Mouse (Mus musculus): Measurements from ENCODE around the gene Mettl16. TPM values are rescaled to one million over a fixed set of nuclear protein-coding genes. Genes with fewer than 3 reads are reported as not detected.

The Mettl16 gene
- polyA plus RNA-seq, 1 experiment from 2014 or later, result 56.3 TPM

DNA sequence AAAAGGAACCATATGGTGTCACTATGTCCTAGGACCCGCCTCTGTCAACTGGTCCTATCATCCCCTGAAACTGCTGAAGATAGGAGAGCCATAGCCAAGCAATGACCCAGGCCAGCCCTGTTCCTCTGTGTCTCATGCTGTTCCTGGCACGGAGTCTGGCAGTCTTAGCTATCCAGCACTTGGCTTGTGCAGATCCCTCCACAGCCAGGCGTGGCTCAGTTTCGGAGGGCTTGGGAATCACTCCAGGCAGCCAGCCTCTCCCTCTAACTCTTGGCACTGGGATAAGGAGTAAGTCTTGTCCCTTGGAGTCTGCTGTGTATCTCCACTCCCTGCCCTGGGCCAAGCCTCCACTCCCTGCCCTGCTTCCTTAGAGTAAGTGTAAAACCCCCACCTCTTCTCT, 96.0 kb downstream of the Mettl16 start:
- ATAC-seq (ENCODE audit: low FRiP score, low read depth), result no peak
- H3K4me2 ChIP-seq (replicated peaks), result no peak overlapping the region
- no peaks in the 10 kb centered on the region for H3K9me3 ChIP-seq
- H3K4me1 ChIP-seq, result peaks cover 19% of the 10 kb centered on the region
- peaks cover 48% of the 10 kb centered on the region for H3K36me3 ChIP-seq
- no peak overlapping the region for H3K4me3 ChIP-seq
- H3K27ac ChIP-seq (replicated peaks), result no peak overlapping the region
- no peak overlapping the region for H3K9ac ChIP-seq (replicated peaks)
- 89% methylated on average over 4 of the region's 4 CpGs for WGBS
- no peaks in the 10 kb centered on the region for H3K27me3 ChIP-seq

DNA sequence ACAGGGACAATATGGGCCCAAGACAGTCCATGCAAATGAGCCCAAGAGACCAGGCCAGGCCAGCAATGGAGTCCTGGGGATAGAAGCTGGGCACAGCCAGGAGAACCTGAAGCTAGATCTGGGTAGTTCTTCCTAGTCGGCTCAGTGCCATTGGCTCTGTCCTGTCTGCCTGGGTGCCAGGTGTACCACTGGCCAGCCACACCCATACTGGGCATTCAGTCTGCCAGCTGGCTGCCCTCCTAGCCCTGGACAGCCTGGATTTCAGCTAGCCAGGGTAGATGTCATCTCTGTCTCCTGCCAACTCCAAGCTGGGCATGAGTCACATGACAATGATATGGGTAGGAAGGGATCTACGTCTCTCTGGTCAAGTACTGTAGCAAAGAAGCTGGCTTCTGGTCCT, 96.6 kb downstream of the Mettl16 start:
- H3K4me3 ChIP-seq, result no peak overlapping the region
- no peaks in the 10 kb centered on the region for H3K9me3 ChIP-seq
- H3K9ac ChIP-seq (replicated peaks), result no peak overlapping the region
- H3K36me3 ChIP-seq, result peaks cover 43% of the 10 kb centered on the region
- H3K4me1 ChIP-seq, result peaks cover 19% of the 10 kb centered on the region
- H3K27me3 ChIP-seq, result no peaks in the 10 kb centered on the region
- no peak overlapping the region for H3K4me2 ChIP-seq (replicated peaks)
- H3K27ac ChIP-seq (replicated peaks), result no peak overlapping the region
- no peak for ATAC-seq (ENCODE audit: low FRiP score, low read depth)
- WGBS, result 91% methylated on average over 2 of the region's 2 CpGs

DNA sequence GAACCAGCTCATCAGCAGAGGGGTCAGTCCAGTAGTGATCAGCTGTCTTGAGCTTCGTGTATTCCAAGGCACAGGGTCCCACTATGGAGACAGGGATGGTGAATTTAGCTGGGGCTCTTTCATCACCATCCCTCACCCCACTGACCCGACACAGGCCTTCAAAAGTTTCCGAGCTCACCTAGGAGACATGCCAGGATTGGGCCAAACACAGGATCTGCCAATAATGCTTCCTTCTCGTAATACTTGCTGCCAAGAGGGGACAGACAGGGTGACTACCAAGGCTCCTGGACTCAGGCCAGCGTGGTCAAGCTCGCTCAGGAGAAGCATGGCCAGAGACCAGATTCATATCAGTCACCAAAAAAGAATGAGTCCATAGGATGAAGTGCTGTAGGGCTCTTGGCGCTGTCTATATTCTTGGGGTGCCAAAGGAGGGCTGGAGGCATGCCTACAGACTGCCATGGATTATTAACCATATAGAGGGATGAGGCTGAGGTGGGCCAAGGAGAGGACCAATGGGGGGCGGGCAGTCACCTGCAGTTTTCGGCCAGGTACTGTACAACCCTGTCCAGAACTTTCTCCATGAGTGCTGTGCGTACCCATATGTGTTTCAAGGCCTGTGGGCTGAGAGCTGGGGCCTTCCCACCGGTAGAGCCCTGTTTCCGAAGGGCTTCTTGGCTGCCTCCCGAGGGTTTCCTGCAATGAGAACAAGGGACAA, 97.6 kb downstream of the Mettl16 start:
- Histone ChIP-seq H3K4me2 (replicated peaks) (no peak overlapping the region), H3K27me3 (no peaks in the 10 kb centered on the region), H3K4me1 (peaks cover 19% of the 10 kb centered on the region), H3K36me3 (peaks cover 42% of the 10 kb centered on the region), H3K9me3 (no peaks in the 10 kb centered on the region), H3K4me3 (no peak overlapping the region), H3K9ac (replicated peaks) (no peak overlapping the region), H3K27ac (replicated peaks) (peak overlapping the region; percentile 76; the same call in 1 of the 2 replicates)
- WGBS, result 90% methylated on average over 13 of the region's 13 CpGs
- no peak for ATAC-seq (ENCODE audit: low FRiP score, low read depth)

GRCm38 (mm10) chr11:74869603-74870002, 99.0 kb downstream of the Mettl16 start:
- peaks cover 21% of the 10 kb centered on the region for H3K4me1 ChIP-seq
- ATAC-seq (ENCODE audit: low FRiP score, low read depth), result peak; percentile 69; the same call in 1 of the 2 replicates
- peak overlapping the region; percentile 76 for H3K27ac ChIP-seq (replicated peaks)
- H3K9me3 ChIP-seq, result no peaks in the 10 kb centered on the region
- WGBS, result 78% methylated on average over 6 of the region's 6 CpGs
- no peak overlapping the region for H3K9ac ChIP-seq (replicated peaks)
- no peaks in the 10 kb centered on the region for H3K27me3 ChIP-seq
- 0 out of 2 replicates have a peak overlapping the region, but pooled peaks have one; percentile 17 for H3K4me2 ChIP-seq (replicated peaks)
- H3K4me3 ChIP-seq, result no peak overlapping the region
- peaks cover 34% of the 10 kb centered on the region for H3K36me3 ChIP-seq

DNA sequence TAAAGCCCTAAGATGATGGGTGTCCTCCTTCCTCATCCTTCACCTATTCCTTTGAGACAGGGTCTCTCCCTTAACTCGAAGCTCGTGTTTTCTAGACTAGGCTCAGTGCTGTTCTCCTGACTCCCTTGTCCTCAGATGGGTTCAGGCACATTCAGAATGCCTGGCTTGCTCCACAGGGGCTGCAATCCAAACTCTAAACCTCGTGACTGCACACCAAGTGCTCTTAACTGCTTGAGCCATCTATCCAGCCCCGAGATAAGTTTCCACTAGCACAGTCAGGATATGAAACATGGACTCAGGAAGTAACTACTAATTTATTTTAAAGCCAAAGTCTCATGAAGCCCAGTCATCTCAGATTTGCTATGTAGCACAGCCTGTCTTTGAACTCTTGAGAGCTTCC, 99.9 kb downstream of the Mettl16 start:
- Histone ChIP-seq H3K4me1 (peaks cover 25% of the 10 kb centered on the region), H3K4me2 (replicated peaks) (no peak overlapping the region), H3K9ac (replicated peaks) (no peak overlapping the region), H3K27me3 (no peaks in the 10 kb centered on the region), H3K4me3 (no peak overlapping the region), H3K9me3 (no peaks in the 10 kb centered on the region), H3K36me3 (peaks cover 25% of the 10 kb centered on the region), H3K27ac (replicated peaks) (peak overlapping the region; percentile 76; the same call in 1 of the 2 replicates)
- 83% methylated on average over 4 of the region's 4 CpGs for WGBS
- ATAC-seq (ENCODE audit: low FRiP score, low read depth), result no peak

DNA sequence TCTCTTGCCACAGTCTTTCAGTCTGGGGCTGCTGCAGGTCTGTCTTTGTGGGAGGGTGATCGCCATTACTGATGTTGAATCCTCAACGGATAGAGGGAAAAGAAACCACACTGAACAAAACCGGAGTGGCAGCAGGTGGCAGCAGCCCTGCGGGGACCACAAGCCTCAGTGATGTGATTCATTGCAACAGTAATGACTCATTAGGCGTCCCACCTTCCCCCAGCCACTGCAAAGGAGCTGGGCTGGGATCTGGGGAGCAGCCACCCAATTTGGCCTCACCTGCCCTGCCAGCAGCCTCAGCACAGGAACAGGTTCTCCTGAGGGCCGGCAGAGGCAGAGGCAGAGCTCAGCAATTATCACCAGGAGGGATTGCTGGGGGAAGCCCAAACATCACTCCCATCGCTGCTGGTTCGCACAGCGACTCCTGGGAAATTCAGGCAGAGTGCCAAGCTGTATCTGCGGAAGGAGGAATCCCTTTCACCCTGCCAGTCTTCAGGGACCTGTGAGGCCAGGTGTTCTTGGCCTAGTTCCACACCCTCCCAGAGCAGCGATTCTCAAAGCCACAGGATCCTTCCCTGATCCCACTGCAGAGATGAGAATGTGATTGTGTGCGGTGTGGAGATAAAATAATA, 100.5 kb downstream of the Mettl16 start:
- ATAC-seq (ENCODE audit: low FRiP score, low read depth), result no peak
- Histone ChIP-seq H3K36me3 (peaks cover 22% of the 10 kb centered on the region), H3K4me1 (peaks cover 26% of the 10 kb centered on the region), H3K27me3 (no peaks in the 10 kb centered on the region), H3K27ac (replicated peaks) (peak overlapping the region; percentile 68), H3K4me3 (no peak overlapping the region), H3K9ac (replicated peaks) (no peak overlapping the region), H3K9me3 (no peaks in the 10 kb centered on the region), H3K4me2 (replicated peaks) (no peak overlapping the region)
- WGBS, result 33% methylated on average over 12 of the region's 12 CpGs

DNA sequence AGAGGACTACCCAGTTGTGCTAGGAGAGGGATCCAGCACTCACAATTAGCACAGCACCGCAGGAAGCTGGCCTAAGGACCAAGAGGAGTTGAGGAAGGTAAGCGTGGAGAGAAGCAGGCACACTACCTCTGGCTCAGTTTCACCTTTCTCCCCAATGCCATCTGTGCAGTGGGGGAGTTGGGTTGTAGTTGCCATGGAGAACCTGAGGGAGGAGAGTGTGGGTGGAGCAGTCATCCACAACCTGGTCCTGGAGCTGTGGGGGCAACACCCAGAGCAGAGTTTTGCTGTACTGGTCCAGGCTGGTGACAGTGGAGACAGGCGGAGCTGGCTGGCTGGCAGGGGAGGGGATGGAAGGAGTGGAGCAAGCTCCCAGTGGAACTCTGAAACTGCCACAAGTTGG, 104.0 kb downstream of the Mettl16 start:
- H3K4me1 ChIP-seq, result peaks cover 36% of the 10 kb centered on the region
- H3K27ac ChIP-seq (replicated peaks), result no peak overlapping the region
- H3K27me3 ChIP-seq, result no peaks in the 10 kb centered on the region
- H3K9ac ChIP-seq (replicated peaks), result 0 out of 2 replicates have a peak overlapping the region, but pooled peaks have one; percentile 16
- WGBS, result 70% methylated on average over 3 of the region's 3 CpGs
- no peaks in the 10 kb centered on the region for H3K9me3 ChIP-seq
- no peak overlapping the region for H3K4me3 ChIP-seq
- no peak for ATAC-seq (ENCODE audit: low FRiP score, low read depth)
- H3K4me2 ChIP-seq (replicated peaks), result no peak overlapping the region
- H3K36me3 ChIP-seq, result no peaks in the 10 kb centered on the region

DNA sequence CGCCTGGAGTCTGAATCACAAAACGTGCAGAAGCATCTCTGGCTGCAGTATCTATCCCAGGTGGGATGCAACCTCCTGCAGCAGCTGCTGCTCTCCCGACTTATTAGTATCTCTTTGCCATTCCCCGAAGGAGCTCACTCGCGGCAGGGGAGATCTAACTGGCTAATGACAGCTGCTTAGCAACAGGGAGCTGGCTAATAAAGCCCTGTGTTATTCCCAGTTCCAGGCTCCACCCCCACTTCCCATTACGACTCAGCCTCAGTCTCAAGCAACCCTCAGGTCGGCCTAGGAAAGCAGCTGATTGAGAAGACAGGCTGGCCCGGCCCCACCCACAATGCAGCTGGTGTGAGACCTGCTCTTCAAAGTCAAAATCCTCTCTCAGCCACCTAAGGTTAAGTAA, 106.2 kb downstream of the Mettl16 start:
- H3K9ac ChIP-seq (replicated peaks), result no peak overlapping the region
- peaks cover 25% of the 10 kb centered on the region for H3K4me1 ChIP-seq
- H3K27me3 ChIP-seq, result no peaks in the 10 kb centered on the region
- peak overlapping the region; percentile 42 for H3K4me2 ChIP-seq (replicated peaks)
- H3K36me3 ChIP-seq, result no peaks in the 10 kb centered on the region
- peak; percentile 91 for ATAC-seq (ENCODE audit: low FRiP score, low read depth)
- 2% methylated on average over 9 of the region's 9 CpGs for WGBS
- H3K27ac ChIP-seq (replicated peaks), result peak overlapping the region; percentile 86
- H3K9me3 ChIP-seq, result no peaks in the 10 kb centered on the region
- no peak overlapping the region for H3K4me3 ChIP-seq

Small RNA genes within 50 kb of the gene (microRNA-seq; reads per million reads assigned to microRNA genes)
- not detected for gene Mir6926

Other genes with a start within 250 kb of the Mettl16 start
- 5.0 and 6.1 TPM in 2 replicates for gene Rap1gap2, start 159.9 kb upstream of the Mettl16 start, polyA plus RNA-seq (2016; fragmentation: Nextera tagmentation; extraction: Ambion mirVana)
- gene Ccdc92b, start 151.2 kb upstream of the Mettl16 start, polyA plus RNA-seq (2016; fragmentation: Nextera tagmentation; extraction: Ambion mirVana), result 2.4 and 2.5 TPM in 2 replicates
- 19.4 and 19.9 TPM in 2 replicates for gene Cluh, start 121.3 kb upstream of the Mettl16 start, polyA plus RNA-seq (2016; fragmentation: Nextera tagmentation; extraction: Ambion mirVana)
- 70.3 and 81.9 TPM in 2 replicates for gene Pafah1b1, start 46.2 kb upstream of the Mettl16 start, polyA plus RNA-seq (2016; fragmentation: Nextera tagmentation; extraction: Ambion mirVana)
- 8.7 TPM in 2 replicates for gene Mnt, start 60.1 kb downstream of the Mettl16 start, polyA plus RNA-seq (2016; fragmentation: Nextera tagmentation; extraction: Ambion mirVana)
- 16.2 and 19.0 TPM in 2 replicates for gene Sgsm2, start 126.2 kb downstream of the Mettl16 start, polyA plus RNA-seq (2016; fragmentation: Nextera tagmentation; extraction: Ambion mirVana)
- gene Tsr1, start 127.2 kb downstream of the Mettl16 start, polyA plus RNA-seq (2016; fragmentation: Nextera tagmentation; extraction: Ambion mirVana), result 36.0 and 36.4 TPM in 2 replicates
- gene Smg6, start 155.0 kb downstream of the Mettl16 start, polyA plus RNA-seq (2016; fragmentation: Nextera tagmentation; extraction: Ambion mirVana), result 22.6 and 25.8 TPM in 2 replicates
- gene Srr, start 155.1 kb downstream of the Mettl16 start, polyA plus RNA-seq (2016; fragmentation: Nextera tagmentation; extraction: Ambion mirVana), result 27.5 and 28.1 TPM in 2 replicates

Measured in midbrain, embryonic 12.5 days (tissue).